Mouse (Mus musculus): ENCODE measurements at regions not wholly inside any gene's neighbourhood (a gene's known extent, or its start where the extent isn't known, plus 50 kb on each side); places are given as distances from the start of the nearest gene placed in this dataset.

DNA sequence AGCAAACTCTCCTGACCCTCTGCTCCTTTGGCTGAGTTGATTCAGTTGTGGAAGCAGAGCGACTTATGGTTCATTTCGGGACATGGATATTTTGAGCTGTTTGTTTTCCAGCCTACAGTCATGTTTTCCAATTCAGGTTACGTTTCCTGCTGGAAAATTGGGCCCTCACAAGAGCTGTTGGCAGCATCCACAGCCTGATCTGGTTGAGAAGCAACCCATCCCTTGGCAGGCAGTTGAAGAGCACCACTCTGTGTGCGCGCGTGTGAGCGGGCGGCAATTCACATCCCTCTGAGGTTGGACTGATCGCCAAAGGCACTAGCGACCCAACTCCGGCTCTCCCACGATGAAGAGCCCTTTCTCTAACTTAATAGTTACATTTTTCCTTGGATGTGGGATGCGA is 457.1 kb downstream of the Tmem38b start:
- 91% methylated on average over 13 of the region's 13 CpGs for WGBS
- TF ChIP-seq EP300 (optimal IDR thresholded peaks at IDR 0.05) (no peak), CTCF (IDR thresholded peaks at IDR 0.05; ENCODE audit: low read depth) (no peak)
- DNase-seq (ENCODE audit: low spot score) (no peak), ATAC-seq (ENCODE audit: low FRiP score, low TSS enrichment) (no peak)
- no peak overlapping the region for H3K27ac ChIP-seq (replicated peaks)
- no peak overlapping the region for H3K4me2 ChIP-seq (replicated peaks; ENCODE audit: low read depth)
- H3K9ac ChIP-seq (ENCODE audit: low read length): no peak overlapping the region
- H3K27me3 ChIP-seq (ENCODE audit: control insufficient read depth, insufficient read depth, low read length): no peaks in the 10 kb centered on the region
- no peak overlapping the region for H3K4me3 ChIP-seq (ENCODE audit: low read depth, low read length)
- H3K9me3 ChIP-seq (ENCODE audit: control insufficient read depth, low read length): no peaks in the 10 kb centered on the region
- H3K36me3 ChIP-seq (ENCODE audit: control insufficient read depth, insufficient read depth, low read length): no peaks in the 10 kb centered on the region
- no peaks in the 10 kb centered on the region for H3K4me1 ChIP-seq (replicated peaks; ENCODE audit: control insufficient read depth, insufficient read depth)

DNA sequence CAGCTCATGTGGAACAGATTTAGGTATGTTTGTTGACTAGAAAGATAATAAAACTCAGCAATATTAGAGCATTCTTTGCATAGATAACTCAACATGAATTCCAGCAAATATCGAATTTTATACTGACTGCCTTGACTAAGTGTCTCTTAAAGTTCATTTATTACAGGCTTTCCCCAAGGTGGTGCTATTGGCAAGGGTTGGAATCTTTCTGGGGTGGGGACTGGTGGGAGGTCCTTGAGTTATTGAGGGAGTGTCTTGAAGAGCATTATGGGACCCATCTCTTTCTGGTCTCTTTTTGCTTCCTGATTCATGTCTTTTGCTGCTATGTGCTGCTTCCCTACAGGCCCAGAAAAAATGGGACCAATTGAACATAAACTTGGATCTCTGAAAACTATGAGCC is 488.0 kb downstream of the Tmem38b start:
- no peak overlapping the region for H3K9ac ChIP-seq (ENCODE audit: low read length)
- ATAC-seq (ENCODE audit: low FRiP score, low TSS enrichment) (no peak), DNase-seq (ENCODE audit: low spot score) (no peak)
- TF ChIP-seq CTCF (IDR thresholded peaks at IDR 0.05; ENCODE audit: low read depth): peak; percentile 21; the same call in 1 of the 2 replicates
- TF ChIP-seq EP300 (optimal IDR thresholded peaks at IDR 0.05): no peak
- no peak overlapping the region for H3K4me2 ChIP-seq (replicated peaks; ENCODE audit: low read depth)
- no peaks in the 10 kb centered on the region for H3K36me3 ChIP-seq (ENCODE audit: control insufficient read depth, insufficient read depth, low read length)
- H3K4me1 ChIP-seq (replicated peaks; ENCODE audit: control insufficient read depth, insufficient read depth): no peaks in the 10 kb centered on the region
- no peak overlapping the region for H3K4me3 ChIP-seq (ENCODE audit: low read depth, low read length)
- H3K9me3 ChIP-seq (ENCODE audit: control insufficient read depth, low read length): no peaks in the 10 kb centered on the region
- H3K27ac ChIP-seq (replicated peaks): no peak overlapping the region
- WGBS: 84% methylated on average over 1 of the region's 1 CpGs
- H3K27me3 ChIP-seq (ENCODE audit: control insufficient read depth, insufficient read depth, low read length): no peaks in the 10 kb centered on the region

DNA sequence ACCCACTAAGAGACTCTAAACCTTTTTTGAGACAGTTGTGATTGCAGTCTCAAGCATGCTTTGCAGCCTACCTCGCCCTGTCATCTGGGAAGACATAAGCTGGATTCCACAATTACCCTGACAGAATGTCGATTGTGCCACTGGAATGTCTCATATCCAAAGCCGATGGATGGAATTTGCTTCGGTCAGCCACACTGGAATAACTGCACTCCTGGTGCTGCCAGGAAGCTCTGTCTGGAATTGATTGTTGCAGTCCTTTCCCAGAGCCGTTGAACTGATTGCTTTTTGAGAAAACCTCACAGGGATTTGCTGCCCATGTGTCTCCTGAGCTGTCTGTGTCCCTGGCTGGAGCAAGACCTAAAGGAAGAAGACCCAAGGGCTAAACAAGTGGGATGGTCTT is 499.0 kb downstream of the Tmem38b start:
- no peak for DNase-seq (ENCODE audit: low spot score)
- WGBS: 62% methylated on average over 5 of the region's 5 CpGs

GRCm38 (mm10) chr4:54328273-54328672 is 502.4 kb downstream of the Tmem38b start:
- TF ChIP-seq CTCF (IDR thresholded peaks at IDR 0.05; ENCODE audit: low read depth) (no peak), EP300 (optimal IDR thresholded peaks at IDR 0.05) (no peak)

More for the DNA sequence above, 499.0 kb downstream of the Tmem38b start:
- no peak overlapping the region for H3K4me3 ChIP-seq (ENCODE audit: low read depth, low read length)
- H3K9me3 ChIP-seq (ENCODE audit: control insufficient read depth, low read length): no peaks in the 10 kb centered on the region
- H3K27me3 ChIP-seq (ENCODE audit: control insufficient read depth, insufficient read depth, low read length): no peaks in the 10 kb centered on the region
- no peak overlapping the region for H3K9ac ChIP-seq (ENCODE audit: low read length)
- H3K4me2 ChIP-seq (replicated peaks; ENCODE audit: low read depth): no peak overlapping the region
- H3K27ac ChIP-seq (replicated peaks): no peak overlapping the region
- TF ChIP-seq EP300 (optimal IDR thresholded peaks at IDR 0.05) (no peak), CTCF (IDR thresholded peaks at IDR 0.05; ENCODE audit: low read depth) (no peak)
- no peaks in the 10 kb centered on the region for H3K36me3 ChIP-seq (ENCODE audit: control insufficient read depth, insufficient read depth, low read length)
- ATAC-seq (ENCODE audit: low FRiP score, low TSS enrichment): no peak
- no peaks in the 10 kb centered on the region for H3K4me1 ChIP-seq (replicated peaks; ENCODE audit: control insufficient read depth, insufficient read depth)

GRCm38 (mm10) chr4:54328711-54329427 is 503.0 kb downstream of the Tmem38b start:
- Histone ChIP-seq H3K27me3 (ENCODE audit: control insufficient read depth, insufficient read depth, low read length) (no peaks in the 10 kb centered on the region), H3K9ac (ENCODE audit: low read length) (no peak overlapping the region), H3K4me3 (ENCODE audit: low read depth, low read length) (no peak overlapping the region), H3K4me1 (replicated peaks; ENCODE audit: control insufficient read depth, insufficient read depth) (peaks cover 6% of the 10 kb centered on the region; the same call in 1 of the 2 replicates), H3K9me3 (ENCODE audit: control insufficient read depth, low read length) (no peaks in the 10 kb centered on the region), H3K4me2 (replicated peaks; ENCODE audit: low read depth) (no peak overlapping the region), H3K27ac (replicated peaks) (no peak overlapping the region), H3K36me3 (ENCODE audit: control insufficient read depth, insufficient read depth, low read length) (no peaks in the 10 kb centered on the region)
- no peak for TF ChIP-seq EP300 (optimal IDR thresholded peaks at IDR 0.05)
- peak; percentile 29 for TF ChIP-seq CTCF (IDR thresholded peaks at IDR 0.05; ENCODE audit: low read depth)
- ATAC-seq (ENCODE audit: low FRiP score, low TSS enrichment) (no peak), DNase-seq (ENCODE audit: low spot score) (no peak)
- 84% methylated on average over 17 of the region's 17 CpGs for WGBS

More at GRCm38 (mm10) chr4:54328273-54328672, 502.4 kb downstream of the Tmem38b start:
- no peak overlapping the region for H3K9ac ChIP-seq (ENCODE audit: low read length)
- no peaks in the 10 kb centered on the region for H3K27me3 ChIP-seq (ENCODE audit: control insufficient read depth, insufficient read depth, low read length)
- WGBS: 68% methylated on average over 5 of the region's 5 CpGs
- no peaks in the 10 kb centered on the region for H3K36me3 ChIP-seq (ENCODE audit: control insufficient read depth, insufficient read depth, low read length)
- no peak overlapping the region for H3K4me2 ChIP-seq (replicated peaks; ENCODE audit: low read depth)
- ATAC-seq (ENCODE audit: low FRiP score, low TSS enrichment) (no peak), DNase-seq (ENCODE audit: low spot score) (no peak)
- H3K4me3 ChIP-seq (ENCODE audit: low read depth, low read length): no peak overlapping the region
- H3K27ac ChIP-seq (replicated peaks): no peak overlapping the region
- peaks cover 6% of the 10 kb centered on the region; the same call in 1 of the 2 replicates for H3K4me1 ChIP-seq (replicated peaks; ENCODE audit: control insufficient read depth, insufficient read depth)
- no peaks in the 10 kb centered on the region for H3K9me3 ChIP-seq (ENCODE audit: control insufficient read depth, low read length)

DNA sequence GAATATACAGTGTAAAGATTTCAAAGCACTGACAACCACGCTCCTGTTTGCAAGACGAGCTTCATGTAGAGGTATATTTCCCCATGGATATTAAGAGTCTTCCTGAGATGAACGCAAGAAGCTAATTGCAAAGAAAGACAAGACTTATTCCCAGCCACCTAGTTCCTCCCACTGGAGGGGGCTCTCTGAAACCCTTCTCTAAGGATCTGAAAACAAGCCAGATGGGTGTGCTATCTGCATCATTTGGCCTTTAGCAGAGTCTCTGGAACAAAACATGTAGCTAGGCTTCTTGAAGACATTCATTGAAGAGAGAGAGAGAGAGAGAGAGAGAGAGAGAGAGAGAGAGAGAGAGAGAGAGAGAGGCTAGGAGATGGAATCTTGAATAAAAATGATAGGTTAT is 504.8 kb downstream of the Tmem38b start:
- WGBS: 80% methylated on average over 3 of the region's 3 CpGs
- no peak overlapping the region for H3K27ac ChIP-seq (replicated peaks)
- DNase-seq (ENCODE audit: low spot score): no peak
- H3K27me3 ChIP-seq (ENCODE audit: control insufficient read depth, insufficient read depth, low read length): no peaks in the 10 kb centered on the region
- no peak overlapping the region for H3K4me3 ChIP-seq (ENCODE audit: low read depth, low read length)
- no peak for TF ChIP-seq EP300 (optimal IDR thresholded peaks at IDR 0.05)
- TF ChIP-seq CTCF (IDR thresholded peaks at IDR 0.05; ENCODE audit: low read depth): peak; percentile 27
- no peak overlapping the region for H3K9ac ChIP-seq (ENCODE audit: low read length)
- H3K36me3 ChIP-seq (ENCODE audit: control insufficient read depth, insufficient read depth, low read length): no peaks in the 10 kb centered on the region
- no peak for ATAC-seq (ENCODE audit: low FRiP score, low TSS enrichment)
- no peaks in the 10 kb centered on the region for H3K9me3 ChIP-seq (ENCODE audit: control insufficient read depth, low read length)
- no peak overlapping the region for H3K4me2 ChIP-seq (replicated peaks; ENCODE audit: low read depth)
- peaks cover 6% of the 10 kb centered on the region; the same call in 1 of the 2 replicates for H3K4me1 ChIP-seq (replicated peaks; ENCODE audit: control insufficient read depth, insufficient read depth)
